Mouse (Mus musculus): ENCODE results near the gene Rpl37a. TPM values are rescaled to one million over a fixed set of nuclear protein-coding genes. Genes with fewer than 3 reads are reported as not detected.

Gene Rpl37a
- polyA plus RNA-seq, 1 experiment from 2014 or later, result 1,125 TPM

Other genes starting within 250 kb of the Rpl37a start
- gene March4, start 174.4 kb upstream of the Rpl37a start, polyA plus RNA-seq (2016; fragmentation: Nextera tagmentation; extraction: Ambion mirVana), result not detected in 2 replicates
- 18.5 and 18.7 TPM in 2 replicates for gene Smarcal1, start 128.0 kb upstream of the Rpl37a start, polyA plus RNA-seq (2016; fragmentation: Nextera tagmentation; extraction: Ambion mirVana)
- gene Ankar, start 10.7 kb upstream of the Rpl37a start, polyA plus RNA-seq (2016; fragmentation: Nextera tagmentation; extraction: Ambion mirVana), result not detected in 2 replicates
- gene Igfbp2, start 113.2 kb downstream of the Rpl37a start, polyA plus RNA-seq (2016; fragmentation: Nextera tagmentation; extraction: Ambion mirVana), result 91.7 and 93.5 TPM in 2 replicates
- 179 and 184 TPM in 2 replicates for gene Igfbp5, start 163.6 kb downstream of the Rpl37a start, polyA plus RNA-seq (2016; fragmentation: Nextera tagmentation; extraction: Ambion mirVana)